25 mouse cellular contexts compared by ENCODE assay signal in the genomic region with DNA sequence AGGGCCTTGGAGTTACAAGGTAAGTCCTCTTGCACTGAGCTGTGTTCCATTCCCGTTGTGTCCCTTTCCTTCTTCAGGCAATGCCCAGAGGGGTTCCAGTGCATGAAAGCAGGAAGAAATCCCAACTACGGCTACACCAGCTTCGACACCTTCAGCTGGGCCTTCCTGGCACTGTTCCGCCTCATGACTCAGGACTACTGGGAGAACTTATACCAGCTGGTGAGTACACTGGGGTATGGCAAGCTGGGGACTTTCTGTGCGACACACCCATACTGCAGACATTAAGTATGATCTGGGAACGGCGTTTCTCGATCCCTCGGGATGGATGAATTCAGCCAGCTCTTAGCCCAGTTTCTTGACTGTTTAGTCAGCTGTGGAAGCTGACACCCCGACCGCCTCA.
DNase-seq lines count a peak whose midpoint lies in the region; ATAC-seq lines count a peak whose summit lies in the region.
"Had no signal": no experiment of that assay in that cellular context is flagged by ENCODE, and none has a peak within 500 bp of the region (broad histone marks: within the 10 kb centered on the region; RNA-seq: fewer than 3 reads in every experiment).

No protein-coding gene starts in this region.

- H3K9ac ChIP-seq in forebrain, embryonic 15.5 days (replicated peaks): no peak overlapping the region
- H3K9ac ChIP-seq: hindbrain, embryonic 15.5 days; intestine, embryonic 15.5 days; kidney, embryonic 15.5 days; neural tube, embryonic 15.5 days had no signal

- H3K27ac ChIP-seq in forebrain, embryonic 15.5 days (replicated peaks): no peak overlapping the region
- H3K27ac ChIP-seq: forebrain, embryonic 10.5 days; hindbrain, embryonic 15.5 days; intestine, embryonic 15.5 days; kidney, embryonic 15.5 days; neural tube, embryonic 15.5 days had no signal

- intact Hi-C loops in left cerebral cortex, postnatal 14 days (cut with DNase I): no loop called here

- peaks cover 23% of the 10 kb centered on the region for H3K36me3 ChIP-seq in forebrain, embryonic 15.5 days
- H3K36me3 ChIP-seq: G1E; intestine, embryonic 15.5 days; kidney, embryonic 15.5 days had no signal

- H3K4me3 ChIP-seq in forebrain, embryonic 15.5 days: no peak overlapping the region
- H3K4me3 ChIP-seq: forebrain, embryonic 10.5 days; hindbrain, embryonic 15.5 days; intestine, embryonic 15.5 days; kidney, embryonic 15.5 days; neural tube, embryonic 15.5 days had no signal

- WGBS in forebrain, embryonic 15.5 days: 89% methylated on average over 11 of the region's 11 CpGs

- H3K4me1 ChIP-seq in forebrain, embryonic 15.5 days: no peaks in the 10 kb centered on the region
- H3K4me1 ChIP-seq: hindbrain, embryonic 15.5 days; intestine, embryonic 15.5 days; neural tube, embryonic 15.5 days had no signal

- DNase-seq in frontal cortex, adult 2 months (ENCODE audit: extremely low spot score in 1 of 2, low spot score in 1 of 2): peak; percentile 57 to 82
- no peak for DNase-seq in frontal cortex, postnatal 14 days (ENCODE audit: low spot score in 2 of 2)
- DNase-seq in right cerebral cortex, adult 18-20 months: peak; percentile 85
- DNase-seq in right cerebral cortex, postnatal 10 days (ENCODE audit: low spot score in 2 of 2): no peak
- peak; percentile 60 to 70 for DNase-seq in left cerebral cortex, postnatal 14 days (ENCODE audit: low spot score in 2 of 2)
- DNase-seq in cerebellum, adult 18-20 months: no peak
- DNase-seq in gastrocnemius, adult 18-20 months (ENCODE audit: low spot score): no peak
- DNase-seq: adrenal gland, postnatal 14 days; cerebellum, adult 11 months; cerebellum, postnatal 14 days; heart, postnatal 10 days; kidney, postnatal 4 days; liver; lung, postnatal 10 days; midbrain, embryonic 14.5 days; thymus, adult 18-20 months; thymus, postnatal 4 days had no signal

- H3K4me2 ChIP-seq in forebrain, embryonic 15.5 days (replicated peaks): no peak overlapping the region
- H3K4me2 ChIP-seq: heart, embryonic 11.5 days; hindbrain, embryonic 15.5 days; intestine, embryonic 15.5 days; kidney, embryonic 15.5 days; neural tube, embryonic 15.5 days had no signal

- no peaks in the 10 kb centered on the region for H3K27me3 ChIP-seq in forebrain, embryonic 15.5 days
- H3K27me3 ChIP-seq: hindbrain, embryonic 15.5 days; intestine, embryonic 15.5 days; kidney, embryonic 15.5 days; neural tube, embryonic 15.5 days had no signal

- no peaks in the 10 kb centered on the region for H3K9me3 ChIP-seq in forebrain, embryonic 15.5 days
- H3K9me3 ChIP-seq: forebrain, embryonic 10.5 days; hindbrain, embryonic 15.5 days; intestine, embryonic 15.5 days; kidney, embryonic 15.5 days; neural tube, embryonic 15.5 days had no signal

- ATAC-seq in forebrain, embryonic 15.5 days (replicated peaks): no peak
- ATAC-seq: intestine, embryonic 15.5 days had no signal

Comparison
In these comparisons a context has a peak if more than half of its experiments do, and no peak if none do; other contexts are left out.
1. DNase-seq: peak in frontal cortex, adult 2 months (2 of 2), right cerebral cortex, adult 18-20 months (single experiment) and left cerebral cortex, postnatal 14 days (2 of 2); none in frontal cortex, postnatal 14 days (0 of 2), right cerebral cortex, postnatal 10 days (0 of 2), cerebellum, adult 18-20 months (0 of 2) and gastrocnemius, adult 18-20 months (single experiment).